Mouse (Mus musculus) forebrain, embryonic 10.5 days (tissue): ENCODE measurements at regions not wholly inside any gene's neighbourhood (a gene's known extent, or its start where the extent isn't known, plus 50 kb on each side); places are given as distances from the start of the nearest gene placed in this dataset.
A peak's percentile ranks its signal among the peaks of the same experiment; 100 is the strongest.

Experiments
- DNase-seq: peaks from one replicate; pipeline ENCODE4 v3.0.0-alpha.2; 2017; ENCODE audit warnings: low spot score; ENCODE audit errors: extremely low spot score
- H3K27ac ChIP-seq: fragments of 300-500 bp; sonication (generic); 2 replicates; pipeline ENCODE4 v1.5.1; 2016; ENCODE audit warnings: mild to moderate bottlenecking
- H3K27me3 ChIP-seq: fragments of 300-500 bp; sonication (generic); 2 replicates; pipeline ENCODE4 v1.6.1; 2016; ENCODE audit warnings: mild to moderate bottlenecking; ENCODE audit not compliant: poor library complexity, severe bottlenecking
- H3K36me3 ChIP-seq: fragments of 300-500 bp; sonication (generic); replicated peaks from 2 replicates; pipeline ENCODE4 v1.6.1; 2016; ENCODE audit warnings: mild to moderate bottlenecking, moderate library complexity
- H3K4me1 ChIP-seq: fragments of 300-500 bp; sonication (generic); 2 replicates; pipeline ENCODE4 v1.6.1; 2016
- H3K4me3 ChIP-seq: fragments of 300-500 bp; sonication (generic); 2 replicates; pipeline ENCODE4 v1.5.1; 2016; ENCODE audit warnings: mild to moderate bottlenecking, moderate library complexity
- H3K9me3 ChIP-seq: fragments of 300-500 bp; sonication (generic); 2 replicates; pipeline ENCODE4 v1.6.1; 2016; ENCODE audit warnings: mild to moderate bottlenecking, moderate library complexity
- WGBS: fragments of 180-500 bp; shearing (Covaris S2); methylation state at CpG from one replicate; pipeline ENCODE4 v1.1.7; 2016; 5-methylcytosine and 5-hydroxymethylcytosine counted together

GRCm38 (mm10) chr6:93272206-93272605, 328.9 kb upstream of the Adamts9 start:
- Histone ChIP-seq H3K27me3 (no peaks in the 10 kb centered on the region), H3K4me3 (no peak overlapping the region), H3K27ac (no peak overlapping the region), H3K9me3 (no peaks in the 10 kb centered on the region), H3K4me1 (peaks cover 12% of the 10 kb centered on the region; the same call in 1 of the 2 replicates), H3K36me3 (no peaks in the 10 kb centered on the region)
- DNase-seq, result no peak
- 71% methylated on average over 4 of the region's 4 CpGs for WGBS

DNA sequence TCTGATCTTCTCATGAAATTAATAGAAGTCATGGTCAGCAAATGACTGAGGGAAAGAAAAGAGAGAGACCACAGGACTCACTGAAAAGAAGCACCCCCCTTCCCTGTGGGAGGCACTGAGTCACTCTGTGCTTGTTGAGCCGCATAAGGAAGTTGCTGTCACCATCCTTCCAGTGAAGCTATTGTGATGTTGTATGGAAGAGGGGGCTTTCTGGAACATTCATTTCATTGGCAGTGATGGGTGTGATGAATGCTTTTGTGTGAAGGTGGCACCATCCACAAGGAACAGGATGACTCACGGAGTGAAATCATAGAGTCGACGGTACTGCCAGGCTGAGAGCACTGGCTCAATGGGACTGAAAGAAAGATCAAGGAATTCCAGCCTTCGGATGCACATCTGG, 323.5 kb upstream of the Adamts9 start:
- Histone ChIP-seq H3K4me3 (no peak overlapping the region), H3K9me3 (no peaks in the 10 kb centered on the region), H3K4me1 (no peaks in the 10 kb centered on the region), H3K36me3 (no peaks in the 10 kb centered on the region), H3K27ac (no peak overlapping the region), H3K27me3 (no peaks in the 10 kb centered on the region)
- 94% methylated on average over 5 of the region's 5 CpGs for WGBS
- no peak for DNase-seq

DNA sequence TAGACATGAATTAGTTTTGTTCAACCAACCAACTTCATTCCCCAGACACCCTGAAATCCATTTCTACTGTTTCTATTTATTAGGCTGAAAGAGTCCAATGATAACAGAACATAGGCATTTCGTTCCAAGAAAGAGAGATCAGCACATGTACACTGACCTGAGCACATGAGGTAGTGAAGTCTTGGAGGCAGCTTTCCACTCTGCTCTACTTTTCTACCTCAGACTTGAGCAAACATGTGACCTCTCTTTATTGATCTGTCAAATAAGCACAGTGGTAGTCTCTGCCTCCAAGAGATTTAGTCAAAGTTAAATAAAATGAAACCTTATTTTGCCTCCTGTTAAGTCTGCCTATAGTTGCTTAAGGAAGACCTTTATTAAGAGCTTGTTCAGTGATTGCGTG, 321.9 kb upstream of the Adamts9 start:
- Histone ChIP-seq H3K36me3 (no peaks in the 10 kb centered on the region), H3K27me3 (no peaks in the 10 kb centered on the region)
- WGBS, result 93% methylated on average over 2 of the region's 2 CpGs

DNA sequence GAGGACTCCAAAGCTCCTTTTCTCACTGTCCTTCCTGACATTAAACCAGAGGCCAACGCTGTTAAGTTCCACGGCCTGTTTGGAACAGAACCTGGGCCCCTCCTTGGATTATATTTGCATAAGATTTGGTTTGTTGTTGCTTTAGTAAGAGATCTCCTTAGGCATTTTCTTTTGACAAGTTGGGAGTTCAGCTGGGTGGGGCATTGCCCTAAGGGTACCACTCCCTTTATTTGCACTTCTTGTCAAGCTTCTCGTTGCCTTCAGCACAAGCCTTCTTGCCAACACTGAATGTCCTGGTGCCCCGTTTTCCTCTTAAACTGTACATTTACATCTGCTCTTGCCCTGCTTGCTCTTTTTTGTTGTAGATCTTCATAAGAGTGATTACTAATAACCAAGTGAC, 317.5 kb upstream of the Adamts9 start:
- Histone ChIP-seq H3K27me3 (no peaks in the 10 kb centered on the region), H3K27ac (no peak overlapping the region), H3K4me1 (no peaks in the 10 kb centered on the region), H3K36me3 (no peaks in the 10 kb centered on the region), H3K9me3 (no peaks in the 10 kb centered on the region), H3K4me3 (no peak overlapping the region)
- WGBS, result 90% methylated on average over 4 of the region's 4 CpGs
- no peak for DNase-seq

More for the DNA sequence above, 321.9 kb upstream of the Adamts9 start:
- DNase-seq, result no peak
- Histone ChIP-seq H3K9me3 (no peaks in the 10 kb centered on the region), H3K27ac (no peak overlapping the region), H3K4me1 (no peaks in the 10 kb centered on the region), H3K4me3 (no peak overlapping the region)

DNA sequence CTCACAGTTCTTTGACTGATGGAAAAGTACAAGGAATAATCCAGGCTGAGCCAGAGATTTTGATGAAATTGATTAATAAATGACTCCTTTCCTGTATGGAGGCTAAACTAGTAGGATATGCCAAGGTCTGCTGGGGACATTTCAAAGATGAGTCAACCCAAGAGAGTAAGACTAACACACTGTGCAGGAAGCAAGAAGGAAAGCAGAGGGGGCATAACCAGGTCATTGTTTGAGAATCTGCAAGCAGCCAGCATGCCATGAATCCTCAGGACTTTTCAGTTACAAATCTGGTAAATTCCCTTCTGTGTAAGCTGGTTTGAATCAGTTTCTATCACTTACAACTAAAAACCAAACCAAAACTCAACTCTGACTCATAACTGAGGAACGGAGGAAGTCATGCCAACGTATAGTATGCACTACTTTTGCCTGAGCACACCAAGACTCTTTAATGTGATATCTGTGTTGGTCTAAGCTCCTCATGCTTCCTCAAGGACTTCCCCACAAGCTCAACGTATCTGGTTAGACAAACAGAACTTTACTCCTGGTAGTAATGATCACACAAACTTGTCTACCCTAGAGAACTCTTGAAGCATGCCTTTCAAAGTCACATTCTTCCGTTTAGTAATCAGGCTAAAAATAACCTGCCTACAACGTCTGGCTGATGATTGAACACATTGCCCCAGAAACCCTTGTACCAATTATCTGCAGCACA, 314.0 kb upstream of the Adamts9 start:
- H3K4me3 ChIP-seq, result no peak overlapping the region
- WGBS, result 87% methylated on average over 5 of the region's 5 CpGs

DNA sequence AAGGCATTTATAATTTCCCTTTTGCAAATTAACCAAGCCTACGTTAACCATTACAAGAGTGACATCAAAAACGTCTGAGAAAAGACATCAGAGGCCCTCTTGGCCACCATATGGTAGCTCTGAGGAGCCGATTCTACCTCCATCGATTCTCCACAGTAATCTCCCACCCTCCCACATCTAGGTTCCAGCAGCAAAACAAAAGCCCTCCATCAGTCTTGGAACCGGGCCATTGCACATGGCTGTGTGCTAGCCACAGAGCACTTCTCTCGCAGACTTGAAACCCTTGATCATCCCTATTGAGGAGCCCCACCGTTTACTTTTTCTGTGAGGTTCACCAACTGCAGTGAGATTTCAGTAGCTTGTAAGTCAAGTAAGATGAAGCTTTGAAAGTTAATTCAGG, 310.5 kb upstream of the Adamts9 start:
- no peak for DNase-seq
- Histone ChIP-seq H3K9me3 (no peaks in the 10 kb centered on the region), H3K4me1 (no peaks in the 10 kb centered on the region), H3K27ac (no peak overlapping the region), H3K4me3 (no peak overlapping the region), H3K36me3 (no peaks in the 10 kb centered on the region), H3K27me3 (no peaks in the 10 kb centered on the region)
- WGBS, result 83% methylated on average over 7 of the region's 7 CpGs

More for the DNA sequence above, 314.0 kb upstream of the Adamts9 start:
- H3K4me1 ChIP-seq, result no peaks in the 10 kb centered on the region
- H3K27ac ChIP-seq, result no peak overlapping the region
- no peak for DNase-seq
- no peaks in the 10 kb centered on the region for H3K9me3 ChIP-seq
- no peaks in the 10 kb centered on the region for H3K27me3 ChIP-seq
- no peaks in the 10 kb centered on the region for H3K36me3 ChIP-seq

DNA sequence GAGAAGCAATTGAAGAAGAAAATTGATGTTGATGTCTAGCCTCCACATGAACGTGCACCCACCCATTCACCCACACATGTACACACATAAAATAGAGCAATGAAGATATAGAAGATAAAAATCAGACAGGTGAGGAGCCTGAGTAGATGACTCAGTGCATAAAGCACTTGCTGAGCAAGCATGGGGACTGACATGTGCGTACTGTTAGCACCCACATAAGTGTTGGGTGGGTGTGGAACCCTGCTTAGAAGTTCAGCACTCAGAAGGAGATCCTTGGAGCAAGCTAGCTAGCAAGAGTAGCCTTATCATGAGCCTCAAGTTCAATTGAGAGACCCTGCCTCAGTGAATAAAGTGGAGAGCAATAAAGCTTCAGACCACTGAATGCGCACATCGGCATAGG, 305.7 kb upstream of the Adamts9 start:
- H3K9me3 ChIP-seq, result no peaks in the 10 kb centered on the region
- WGBS, result 94% methylated on average over 4 of the region's 4 CpGs
- no peaks in the 10 kb centered on the region for H3K4me1 ChIP-seq

DNA sequence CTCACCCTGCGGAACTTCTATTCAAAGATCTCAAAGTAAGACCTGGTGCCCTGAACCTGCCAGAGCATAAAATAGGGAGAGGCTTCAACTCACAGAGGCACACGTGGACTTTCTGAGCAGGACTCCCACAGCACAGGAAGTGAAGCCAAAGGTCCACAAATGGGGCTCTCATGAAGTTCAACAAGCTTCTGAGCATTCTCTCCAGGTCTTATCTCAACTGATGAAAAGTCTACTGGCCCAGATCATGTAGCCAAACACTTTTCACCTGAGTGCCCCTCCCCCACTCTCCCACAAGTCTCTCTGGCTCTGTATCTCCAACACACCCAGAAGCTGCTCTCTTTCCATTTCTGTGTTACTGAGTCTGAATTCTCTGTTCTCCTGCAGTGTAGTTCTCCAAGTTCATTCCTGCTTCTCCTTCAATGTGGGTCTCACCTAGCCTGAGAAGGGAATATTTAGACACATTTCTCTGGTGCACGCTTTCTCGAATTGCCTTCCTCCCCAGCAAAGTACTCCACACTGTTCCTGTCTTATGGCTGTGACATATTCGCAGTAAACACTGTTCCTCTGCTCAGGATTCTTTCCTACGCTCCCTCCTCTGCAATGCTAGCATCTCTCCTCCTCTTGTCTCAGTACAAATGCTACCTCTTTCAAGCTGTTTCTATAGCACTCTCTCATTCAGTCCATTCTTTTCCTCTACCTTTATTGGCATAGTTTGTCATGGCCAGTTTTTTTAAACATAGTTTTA, 303.4 kb upstream of the Adamts9 start:
- Histone ChIP-seq H3K4me3 (no peak overlapping the region), H3K27me3 (no peaks in the 10 kb centered on the region), H3K9me3 (peaks cover 4% of the 10 kb centered on the region; the same call in 1 of the 2 replicates), H3K4me1 (no peaks in the 10 kb centered on the region), H3K27ac (no peak overlapping the region), H3K36me3 (no peaks in the 10 kb centered on the region)
- WGBS, result 86% methylated on average over 6 of the region's 6 CpGs
- DNase-seq, result no peak

More for the DNA sequence above, 305.7 kb upstream of the Adamts9 start:
- no peak overlapping the region for H3K4me3 ChIP-seq
- H3K27ac ChIP-seq, result no peak overlapping the region
- H3K36me3 ChIP-seq, result no peaks in the 10 kb centered on the region
- no peaks in the 10 kb centered on the region for H3K27me3 ChIP-seq
- no peak for DNase-seq

DNA sequence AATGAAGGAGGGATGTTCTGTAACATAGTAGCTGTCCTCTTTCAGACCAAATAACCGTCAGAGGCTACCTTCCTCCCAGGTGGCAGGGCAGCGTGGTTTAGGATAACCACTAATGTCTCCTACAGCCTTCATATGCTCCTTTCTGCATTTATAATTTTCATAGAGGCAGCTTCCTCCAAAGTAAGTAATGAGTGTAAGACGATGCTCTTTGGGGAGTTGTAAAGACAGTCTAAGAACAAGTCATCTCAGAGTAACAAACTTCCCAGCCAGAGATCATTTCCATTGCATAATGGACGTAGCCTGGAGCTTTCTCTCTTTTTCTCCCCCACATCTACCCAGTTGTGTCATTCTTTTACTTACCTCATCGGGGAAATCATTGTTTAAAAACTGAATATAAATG, 292.3 kb upstream of the Adamts9 start:
- no peak overlapping the region for H3K4me3 ChIP-seq
- H3K27me3 ChIP-seq, result no peaks in the 10 kb centered on the region
- no peaks in the 10 kb centered on the region for H3K36me3 ChIP-seq
- no peaks in the 10 kb centered on the region for H3K9me3 ChIP-seq
- H3K27ac ChIP-seq, result no peak overlapping the region
- no peak for DNase-seq
- 79% methylated on average over 5 of the region's 5 CpGs for WGBS
- H3K4me1 ChIP-seq, result peaks cover 11% of the 10 kb centered on the region; the same call in 1 of the 2 replicates

GRCm38 (mm10) chr6:93232636-93233035, 289.3 kb upstream of the Adamts9 start:
- Histone ChIP-seq H3K9me3 (no peaks in the 10 kb centered on the region), H3K27ac (no peak overlapping the region), H3K4me1 (peaks cover 14% of the 10 kb centered on the region; the same call in 1 of the 2 replicates), H3K4me3 (no peak overlapping the region), H3K27me3 (no peaks in the 10 kb centered on the region), H3K36me3 (no peaks in the 10 kb centered on the region)
- no peak for DNase-seq
- WGBS, result 88% methylated on average over 9 of the region's 9 CpGs

GRCm38 (mm10) chr6:93230450-93230849, 287.2 kb upstream of the Adamts9 start:
- H3K4me3 ChIP-seq, result no peak overlapping the region
- no peaks in the 10 kb centered on the region for H3K36me3 ChIP-seq
- WGBS, result 81% methylated on average over 5 of the region's 5 CpGs
- 0 out of 2 replicates have a peak, but pooled peaks cover 5% of the 10 kb centered on the region for H3K4me1 ChIP-seq
- H3K27ac ChIP-seq, result peak overlapping the region; percentile 20; the same call in 1 of the 2 replicates
- no peak for DNase-seq
- no peaks in the 10 kb centered on the region; the same call in 1 of the 2 replicates for H3K27me3 ChIP-seq
- no peaks in the 10 kb centered on the region for H3K9me3 ChIP-seq

DNA sequence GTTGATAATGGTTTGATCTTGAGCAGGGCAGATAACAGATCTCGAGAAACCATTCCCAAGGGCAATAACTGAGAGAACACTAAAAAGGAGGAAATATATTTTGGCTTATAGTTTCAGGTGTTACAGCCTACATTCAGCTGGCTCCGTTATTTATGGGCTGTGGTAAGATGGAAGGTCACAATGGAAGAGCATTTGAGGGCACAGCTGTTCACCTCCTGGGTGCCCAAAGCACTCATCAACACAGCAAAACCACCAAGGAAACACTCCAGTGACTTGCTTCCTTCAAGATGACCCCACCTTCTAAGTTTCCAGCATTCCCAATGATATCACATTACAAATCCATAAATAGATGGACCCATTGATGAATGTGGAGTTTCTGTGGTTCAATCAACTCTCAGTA, 286.0 kb upstream of the Adamts9 start:
- no peak overlapping the region for H3K27ac ChIP-seq
- no peak overlapping the region for H3K4me3 ChIP-seq
- no peaks in the 10 kb centered on the region for H3K36me3 ChIP-seq
- peaks cover 11% of the 10 kb centered on the region for H3K4me1 ChIP-seq
- no peaks in the 10 kb centered on the region for H3K9me3 ChIP-seq
- 85% methylated on average over 2 of the region's 2 CpGs for WGBS
- H3K27me3 ChIP-seq, result no peaks in the 10 kb centered on the region; the same call in 1 of the 2 replicates
- no peak for DNase-seq
